Mouse (Mus musculus) left cerebral cortex, postnatal 25 days (tissue): Measurements from ENCODE around the gene Ada. TPM values are rescaled to one million over a fixed set of nuclear protein-coding genes. Genes with fewer than 3 reads are reported as not detected.
A peak's percentile ranks its signal among the peaks of the same experiment; 100 is the strongest.

ENCODE experiments used
- DNase-seq, 2 experiments: peaks; one replicate each; pipeline ENCODE4 v3.0.0; 2022; ENCODE audit warnings: low spot score in 2 of 2, mixed read lengths in 1 of 2
- intact Hi-C: fragments of 180-260 bp; cut with DNase I; formaldehyde crosslinking; loops from one replicate; pipeline ENCODE4 v1.15.1; 2025
- total RNA-seq, 2 experiments: library from RNA; stranded (reverse); gene quantifications; 2 replicates each; pipeline ENCODE4 v1.2.3; 2021

Ada gene
- total RNA-seq, 2 experiments from 2014 or later, result 1.1 to 1.2 TPM

DNA sequence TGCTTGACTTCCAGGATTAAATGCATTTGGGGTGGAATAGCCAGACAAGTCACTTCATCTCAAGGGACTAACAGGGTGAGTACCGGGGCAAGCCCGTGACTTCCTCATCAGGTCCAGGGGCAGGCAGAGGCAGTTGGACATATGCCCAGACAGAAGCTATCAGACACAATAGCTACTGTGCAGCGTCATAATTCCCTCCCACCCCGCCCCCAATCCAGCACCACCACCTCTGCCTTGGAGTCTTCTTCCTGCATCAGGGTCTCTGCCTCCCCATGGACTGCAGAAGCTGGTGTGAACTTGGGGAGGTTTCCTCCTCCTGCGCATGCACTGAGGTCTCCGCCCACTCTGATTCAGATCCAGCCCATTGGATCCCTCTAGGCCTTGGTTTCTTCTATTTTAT, 14.1 kb downstream of the Ada start:
- intact Hi-C loops, result no loop called here

DNA sequence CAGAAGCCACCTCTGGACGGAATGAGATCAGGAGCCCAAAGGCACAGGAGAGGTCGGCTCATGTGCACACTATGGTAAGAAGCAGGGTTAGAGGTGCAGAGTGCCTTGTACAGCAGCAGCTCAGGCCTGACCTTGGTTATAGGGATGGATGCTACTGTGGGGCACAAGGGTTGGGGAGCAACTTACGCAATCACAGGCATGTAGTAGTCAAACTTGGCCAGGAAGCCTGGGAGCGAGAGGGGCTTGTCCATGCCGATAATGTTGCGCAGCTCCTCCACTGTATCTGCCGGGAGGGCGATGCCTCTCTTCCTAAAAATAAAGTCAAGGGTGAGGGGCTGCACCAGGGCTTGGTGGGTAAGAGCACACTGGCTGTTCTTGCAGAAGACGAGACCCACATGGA, 14.9 kb downstream of the Ada start:
- no peak for DNase-seq
- intact Hi-C loops, result no loop called here

More for the DNA sequence above, 14.1 kb downstream of the Ada start:
- no peak for DNase-seq

DNA sequence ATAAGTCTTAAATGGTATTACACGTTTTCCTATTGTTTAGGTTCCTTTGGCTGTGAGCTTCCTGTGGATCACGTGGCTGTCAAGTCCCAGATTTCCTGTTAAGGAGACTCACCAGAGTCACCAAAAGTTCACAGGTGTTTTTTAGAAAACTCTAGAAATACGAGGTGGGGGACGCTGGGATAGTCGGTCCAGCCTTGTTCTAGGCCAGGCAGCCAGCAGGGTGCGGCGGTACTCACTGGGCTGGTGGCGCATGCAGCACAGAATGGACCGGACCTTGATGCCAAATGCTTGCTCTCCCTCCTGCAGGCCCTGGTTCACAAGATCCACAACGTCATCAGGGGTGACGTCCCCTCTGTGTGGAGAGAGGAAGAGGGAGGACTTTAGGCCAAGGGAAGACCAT, 18.0 kb downstream of the Ada start:
- DNase-seq, result no peak
- intact Hi-C loops, result no loop called here

DNA sequence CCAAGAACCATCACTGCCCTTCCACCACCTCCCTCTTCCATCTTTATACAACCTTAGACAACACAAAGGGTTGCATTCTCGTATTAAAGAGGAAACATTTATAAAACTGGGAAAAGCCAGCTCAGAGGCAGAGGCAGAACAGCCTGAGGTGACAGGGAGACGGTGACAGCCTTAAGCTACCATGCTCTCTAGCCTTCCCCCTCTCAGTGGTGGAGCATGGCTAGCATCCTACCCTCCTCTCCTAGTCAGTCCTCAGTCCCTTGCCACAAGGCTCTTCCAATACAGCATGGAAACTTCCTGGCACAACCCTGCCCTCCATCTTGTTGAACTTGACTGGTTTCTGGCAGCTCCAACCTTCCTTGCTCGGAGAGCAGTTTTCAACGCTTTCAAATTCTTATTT, 21.7 kb downstream of the Ada start:
- intact Hi-C loops, result loop anchor here (10.0 kb wide), 1 partner anchor 193 kb away; no protein-coding TSS in a partner anchor
- DNase-seq, result no peak

DNA sequence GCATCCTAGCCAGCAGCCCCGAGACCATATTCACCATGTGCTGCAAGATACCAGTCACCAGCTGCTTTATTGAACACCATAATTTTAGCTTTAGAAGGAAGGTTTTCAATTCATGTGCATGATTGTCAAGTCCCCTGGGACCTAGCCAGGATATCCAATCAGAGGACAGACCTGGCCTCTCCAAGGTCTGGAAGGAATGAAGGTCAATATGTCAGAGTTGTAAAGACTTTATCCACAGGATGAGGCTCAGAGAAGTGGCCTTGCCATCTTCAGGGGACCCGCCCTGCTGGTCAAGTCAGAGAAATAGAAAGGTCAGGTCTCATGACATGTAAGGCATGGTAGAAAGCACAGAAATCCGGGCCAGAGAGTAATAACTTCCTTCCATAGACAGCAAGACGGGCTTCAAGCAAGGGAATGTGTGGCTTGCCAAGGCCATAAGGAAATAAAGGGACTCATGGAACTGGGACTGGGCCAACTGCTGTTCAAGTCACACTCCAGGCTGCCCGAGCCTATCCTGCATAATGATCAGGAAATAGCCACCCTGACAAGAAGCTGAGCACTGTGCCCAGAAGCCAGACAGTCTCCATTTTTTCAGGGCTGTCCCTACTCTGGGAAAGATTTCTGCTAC, 23.2 kb downstream of the Ada start:
- intact Hi-C loops, result loop anchor here (10.0 kb wide), 1 partner anchor 192 kb away; no protein-coding TSS in a partner anchor
- no peak for DNase-seq

DNA sequence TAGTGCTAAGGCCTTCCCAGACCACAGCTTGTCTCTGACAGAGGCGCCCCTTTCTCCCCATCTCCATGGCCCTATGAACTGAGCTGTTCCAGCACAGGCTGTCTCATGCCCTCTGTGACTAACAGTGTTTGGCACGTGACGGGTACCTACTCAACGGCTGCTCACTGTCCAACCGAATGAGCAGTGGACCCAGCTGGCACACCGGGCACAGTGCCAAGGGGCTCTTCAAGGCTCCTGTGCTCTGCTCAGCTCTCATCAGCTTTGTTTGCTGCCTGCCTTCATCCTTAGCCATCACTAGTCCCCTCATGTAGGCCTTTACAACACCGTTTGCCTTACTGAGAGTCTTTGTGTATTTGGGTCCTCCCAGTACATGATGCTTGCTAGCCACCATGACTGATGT, 27.5 kb downstream of the Ada start:
- DNase-seq, result peak; percentile 62 to 66
- intact Hi-C loops, result loop anchor here (5.0 to 10.0 kb wide), 2 partner anchors 95 to 188 kb away; no protein-coding TSS in a partner anchor

DNA sequence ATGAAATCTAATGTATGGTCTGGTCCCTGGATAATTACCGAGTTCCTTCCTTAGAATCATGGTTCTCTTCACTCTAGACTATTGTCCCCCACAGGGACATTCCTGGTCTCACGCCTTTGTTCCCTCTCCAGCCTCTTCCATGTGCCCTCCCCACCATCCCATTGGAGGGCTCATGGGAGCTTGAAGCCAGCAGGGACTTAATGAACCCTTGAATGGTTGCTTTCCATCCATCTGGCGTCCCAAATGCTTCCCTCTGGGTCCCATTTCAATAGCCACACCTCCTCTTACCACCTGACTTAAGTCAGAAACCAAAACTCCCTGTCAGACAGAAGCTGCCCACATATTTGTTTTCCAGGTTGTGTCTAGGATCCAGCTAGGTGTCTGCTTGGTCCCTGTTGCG, 30.4 kb downstream of the Ada start:
- no peak for DNase-seq
- intact Hi-C loops, result loop anchor here (1.0 to 10.0 kb wide), 6 partner anchors 42 to 185 kb away; partner anchors contain the start of gene Pkig

GRCm38 (mm10) chr2:163718951-163719603, 31.0 kb downstream of the Ada start:
- peak; percentile 79 to 92 for DNase-seq
- intact Hi-C loops, result loop anchor here (1.0 to 5.0 kb wide), 5 partner anchors 42 to 118 kb away; partner anchors contain the start of gene Pkig

DNA sequence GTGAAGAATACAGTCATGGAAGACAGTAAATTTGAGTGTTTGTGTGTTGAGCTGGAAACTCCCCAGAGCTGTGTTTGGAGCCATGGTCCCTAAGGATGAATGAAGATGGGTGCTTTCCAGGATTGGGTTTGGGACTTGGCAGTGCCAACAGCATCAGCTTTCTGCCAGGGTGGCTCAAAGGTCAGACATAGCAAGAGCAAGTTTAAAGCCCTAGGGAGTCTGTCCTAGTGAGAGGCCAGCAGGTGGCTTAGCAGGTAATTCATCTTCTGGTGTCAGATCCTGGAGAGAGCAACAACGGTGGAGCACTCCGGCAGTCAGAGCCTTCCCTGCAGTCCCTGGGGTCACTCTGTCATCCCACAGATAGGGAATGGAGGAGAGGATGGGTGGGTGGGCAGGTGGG, 31.5 kb downstream of the Ada start:
- intact Hi-C loops, result loop anchor here (1.0 to 5.0 kb wide), 2 partner anchors 41 to 57 kb away; no protein-coding TSS in a partner anchor
- peak in 1 of 2 experiments; percentile 35 for DNase-seq

GRCm38 (mm10) chr2:163716853-163717252, 33.2 kb downstream of the Ada start:
- intact Hi-C loops, result loop anchor here (5.0 kb wide), 1 partner anchor 40 kb away; no protein-coding TSS in a partner anchor
- DNase-seq, result no peak

- DNase-seq, result peak in 1 of 2 experiments; percentile 37
- intact Hi-C loops, result loop anchor here (5.0 kb wide), 1 partner anchor 39 kb away; no protein-coding TSS in a partner anchor
These were observed 33.6 kb downstream of the Ada start for GRCm38 (mm10) chr2:163716448-163716847.

- no peak for DNase-seq
- intact Hi-C loops, result no loop called here
These were observed 36.7 kb downstream of the Ada start for GRCm38 (mm10) chr2:163713340-163713739.

GRCm38 (mm10) chr2:163712874-163713273, 37.2 kb downstream of the Ada start:
- intact Hi-C loops, result no loop called here
- DNase-seq, result no peak

- intact Hi-C loops, result no loop called here
- DNase-seq, result no peak
These were observed 37.6 kb downstream of the Ada start for GRCm38 (mm10) chr2:163712473-163712872.

GRCm38 (mm10) chr2:163711368-163711868, 38.6 kb downstream of the Ada start:
- DNase-seq, result peak in 1 of 2 experiments; percentile 78
- intact Hi-C loops, result no loop called here

- no peak for DNase-seq
- intact Hi-C loops, result no loop called here
These were observed 39.4 kb downstream of the Ada start for GRCm38 (mm10) chr2:163710606-163711159.

DNA sequence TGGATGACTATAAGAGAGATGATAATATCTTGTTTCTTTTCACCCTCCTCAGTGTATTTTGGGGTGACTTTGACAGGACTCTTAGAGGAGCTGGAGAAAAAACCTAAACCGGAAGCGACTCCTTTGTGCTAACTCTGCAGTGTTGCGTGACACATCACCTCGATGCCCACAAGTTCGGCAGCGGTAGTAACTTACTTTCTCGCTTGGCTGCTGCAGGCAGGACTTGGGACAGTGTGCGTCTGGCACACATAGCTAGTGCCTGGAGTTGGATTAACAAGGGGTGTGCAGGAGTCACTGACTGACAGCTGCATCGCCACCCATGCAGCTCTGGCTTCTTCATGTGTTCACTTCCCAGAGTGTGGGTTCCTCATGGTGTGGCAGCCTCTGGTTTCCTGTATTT, 40.0 kb downstream of the Ada start:
- intact Hi-C loops, result no loop called here
- DNase-seq, result no peak

DNA sequence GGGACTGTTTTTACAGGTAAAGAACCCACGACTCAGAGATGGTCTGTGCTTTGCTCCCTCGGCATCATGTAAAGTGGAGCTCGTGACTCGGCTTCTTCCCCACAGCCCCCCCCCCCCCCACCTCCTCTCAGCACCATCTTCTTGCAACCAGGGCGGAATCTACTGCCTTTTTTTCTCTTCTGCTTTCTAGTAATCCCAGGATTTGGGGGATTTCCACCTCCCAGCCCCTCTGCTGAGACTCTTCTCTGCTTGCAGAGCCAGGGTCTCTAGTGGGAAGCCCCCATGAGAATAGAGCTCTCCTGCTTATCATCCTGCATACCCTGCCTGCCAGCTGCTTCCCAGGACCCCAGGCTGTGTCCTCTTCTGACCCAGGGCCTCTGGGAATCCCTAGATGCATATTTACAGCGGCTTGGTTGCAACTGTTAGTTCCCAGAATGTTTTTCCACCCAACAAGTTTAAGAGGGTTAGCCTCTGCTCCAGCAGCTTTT, 41.2 kb downstream of the Ada start:
- intact Hi-C loops, result no loop called here
- no peak for DNase-seq

DNA sequence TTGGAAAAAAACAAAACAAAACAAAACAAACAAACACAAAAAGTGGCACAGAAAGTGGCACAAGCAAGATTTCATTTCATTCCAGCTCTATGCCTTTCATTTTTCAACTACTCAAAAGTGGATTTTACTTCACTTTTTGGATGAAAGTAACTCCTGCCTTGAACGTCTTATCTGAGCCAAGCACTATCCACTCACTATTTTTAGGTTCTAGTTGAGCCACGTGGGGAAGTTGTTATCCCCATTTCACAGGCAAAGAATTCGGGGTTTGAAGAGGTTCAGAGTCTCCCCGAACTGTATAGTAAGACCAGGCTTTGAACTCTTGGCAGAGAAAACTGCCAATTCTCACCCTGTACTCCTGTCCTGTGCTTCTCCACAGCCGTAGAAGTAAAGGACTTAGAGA, 41.7 kb downstream of the Ada start:
- intact Hi-C loops, result no loop called here
- DNase-seq, result no peak

- intact Hi-C loops, result no loop called here
- peak in 1 of 2 experiments; percentile 84 for DNase-seq
These were observed 46.3 kb downstream of the Ada start for GRCm38 (mm10) chr2:163703599-163704260.
